Mouse (Mus musculus) lung, adult 10 weeks (tissue): ENCODE data around the gene Fbxl21. TPM values are rescaled to one million over a fixed set of nuclear protein-coding genes. Genes with fewer than 3 reads are reported as not detected.

ENCODE experiments used
- polyA plus RNA-seq: library from polyadenylated mRNA; stranded (reverse); fragments of 350-450 nt; fragmentation: Illumina TruSeq; extraction: RNeasy Lipid Tissue Mini Kit (QIAGEN cat#74804); gene quantifications from one replicate; pipeline ENCODE4 v1.2.3, GENCODE M21; 2014; ENCODE audit warnings: low read depth, low replicate concordance; ENCODE audit not compliant: insufficient read depth

Fbxl21 gene
- 0.72 TPM for polyA plus RNA-seq

GRCm38 (mm10) chr13:56522081-56522820, at the start of gene Fbxl21:
TSS of gene Fbxl21 (plus strand) at chr13:56522472.

GRCm38 (mm10) chr13:56482146-56482545, 40.1 kb upstream of the Fbxl21 start, which contains the start of gene Il9:
TSS of gene Il9 (minus strand) at chr13:56482246.

GRCm38 (mm10) chr13:56548401-56548800, 26.1 kb downstream of the Fbxl21 start, which contains the start of gene Lect2:
TSS of gene Lect2 (minus strand) at chr13:56548502.

Other genes with a start within 250 kb of the Fbxl21 start
- 130 TPM for gene Cxcl14, start 225.9 kb upstream of the Fbxl21 start, polyA plus RNA-seq
- gene Gm3045, start 95.9 kb upstream of the Fbxl21 start, polyA plus RNA-seq, result not detected
- gene Slc25a48, start 84.1 kb upstream of the Fbxl21 start, polyA plus RNA-seq, result 0.09 TPM
- gene Il9, start 40.2 kb upstream of the Fbxl21 start, polyA plus RNA-seq, result not detected
- not detected for gene Lect2, start 26.0 kb downstream of the Fbxl21 start, polyA plus RNA-seq
- 38.4 TPM for gene Tgfbi, start 87.1 kb downstream of the Fbxl21 start, polyA plus RNA-seq
- 18.2 TPM for gene Smad5, start 180.5 kb downstream of the Fbxl21 start, polyA plus RNA-seq
- gene Gm45623, start 231.4 kb downstream of the Fbxl21 start, polyA plus RNA-seq, result not detected